Comparison of ENCODE assay signal across 16 mouse cellular contexts in genomic region chr13:43113141-43113540, GRCm38 (mm10). TPM values are rescaled to one million over a fixed set of nuclear protein-coding genes. Genes with fewer than 3 reads are reported as not detected.
DNase-seq lines count a peak whose midpoint lies in the region; ATAC-seq and TF ChIP-seq lines count a peak whose summit lies in the region.
"Had no signal": no experiment of that assay in that cellular context is flagged by ENCODE, and none has a peak within 500 bp of the region (broad histone marks: within the 10 kb centered on the region; RNA-seq: fewer than 3 reads in every experiment).

No protein-coding gene starts in this region.

- no peak for DNase-seq in forebrain, embryonic 11.5 days (ENCODE audit: low spot score)
- no peak for DNase-seq in layer of hippocampus, adult 2 months (ENCODE audit: low spot score in 2 of 2)
- DNase-seq in layer of hippocampus, postnatal 10 days (ENCODE audit: low spot score in 2 of 2) = no peak
- no peak for DNase-seq in stomach, postnatal 0 days (ENCODE audit: low spot score)
- DNase-seq: adrenal gland, adult 8-10 months; adrenal gland, postnatal 14 days; adrenal gland, postnatal 36 days; cerebellum, adult 11-12 months; cerebellum, adult 2 months; cerebellum, adult 9-11 months; forebrain, postnatal 0 days had no signal

- WGBS in forebrain, embryonic 13.5 days = 96% methylated on average over 3 of the region's 3 CpGs
- 94% methylated on average over 3 of the region's 3 CpGs for WGBS in forebrain, embryonic 11.5 days
- WGBS in stomach, postnatal 0 days = 92% methylated on average over 3 of the region's 3 CpGs

- H3K4me1 ChIP-seq in forebrain, embryonic 13.5 days = no peaks in the 10 kb centered on the region
- H3K4me1 ChIP-seq in forebrain, embryonic 11.5 days (replicated peaks; ENCODE audit: control insufficient read depth, insufficient read depth, low read length) = no peaks in the 10 kb centered on the region
- no peaks in the 10 kb centered on the region for H3K4me1 ChIP-seq in stomach, postnatal 0 days (replicated peaks; ENCODE audit: control insufficient read depth, insufficient read depth)
- H3K4me1 ChIP-seq: embryonic facial prominence, embryonic 12.5 days had no signal

- H3K27me3 ChIP-seq in forebrain, embryonic 13.5 days = no peaks in the 10 kb centered on the region
- no peaks in the 10 kb centered on the region for H3K27me3 ChIP-seq in forebrain, embryonic 11.5 days (ENCODE audit: control insufficient read depth, insufficient read depth, low read length)
- H3K27me3 ChIP-seq in stomach, postnatal 0 days (ENCODE audit: control insufficient read depth, insufficient read depth, low read length) = no peaks in the 10 kb centered on the region
- H3K27me3 ChIP-seq: embryonic facial prominence, embryonic 12.5 days; Patski had no signal

- no peak for TF ChIP-seq CTCF in layer of hippocampus, adult 2 months (conservative IDR thresholded peaks at IDR 0.05)
- no peak for TF ChIP-seq CTCF in stomach, postnatal 0 days (IDR thresholded peaks at IDR 0.05; ENCODE audit: low read depth)

- no peak overlapping the region for H3K4me2 ChIP-seq in forebrain, embryonic 13.5 days
- H3K4me2 ChIP-seq in forebrain, embryonic 11.5 days (ENCODE audit: low read depth, low read length, severe bottlenecking) = no peak overlapping the region
- no peak overlapping the region for H3K4me2 ChIP-seq in stomach, postnatal 0 days (replicated peaks; ENCODE audit: low read depth)
- H3K4me2 ChIP-seq: embryonic facial prominence, embryonic 12.5 days had no signal

- peak overlapping the region; percentile 14; the same call in 1 of the 2 replicates for H3K27ac ChIP-seq in forebrain, embryonic 13.5 days
- no peak overlapping the region for H3K27ac ChIP-seq in forebrain, embryonic 11.5 days (ENCODE audit: low read depth, low read length)
- H3K27ac ChIP-seq in layer of hippocampus, adult 2 months = 0 out of 2 replicates have a peak overlapping the region, but pooled peaks have one; percentile 43
- H3K27ac ChIP-seq in stomach, postnatal 0 days (replicated peaks) = no peak overlapping the region
- H3K27ac ChIP-seq: embryonic facial prominence, embryonic 10.5 days; embryonic facial prominence, embryonic 12.5 days had no signal

- H3K36me3 ChIP-seq in forebrain, embryonic 13.5 days (ENCODE audit: poor library complexity, severe bottlenecking) = no peaks in the 10 kb centered on the region
- H3K36me3 ChIP-seq in forebrain, embryonic 11.5 days (ENCODE audit: control insufficient read depth, insufficient read depth, low read length) = no peaks in the 10 kb centered on the region
- no peaks in the 10 kb centered on the region for H3K36me3 ChIP-seq in stomach, postnatal 0 days (ENCODE audit: control insufficient read depth, insufficient read depth, low read length)
- H3K36me3 ChIP-seq: embryonic facial prominence, embryonic 10.5 days; embryonic facial prominence, embryonic 12.5 days had no signal

- no peaks in the 10 kb centered on the region for H3K9me3 ChIP-seq in forebrain, embryonic 13.5 days (replicated peaks)
- H3K9me3 ChIP-seq in forebrain, embryonic 11.5 days (ENCODE audit: control insufficient read depth, low read length) = no peaks in the 10 kb centered on the region
- H3K9me3 ChIP-seq in stomach, postnatal 0 days (ENCODE audit: control insufficient read depth, low read length) = no peaks in the 10 kb centered on the region

- no peak for ATAC-seq in forebrain, embryonic 13.5 days
- no peak for ATAC-seq in forebrain, embryonic 11.5 days (replicated peaks; ENCODE audit: low FRiP score)
- ATAC-seq in stomach, postnatal 0 days (ENCODE audit: low FRiP score, low TSS enrichment) = no peak
- ATAC-seq: activated CD4-positive, CD25-positive, alpha-beta regulatory T cell, adult 4 months; Patski had no signal

- TF ChIP-seq EP300 in stomach, postnatal 0 days (optimal IDR thresholded peaks at IDR 0.05) = no peak

- H3K4me3 ChIP-seq in forebrain, embryonic 13.5 days = no peak overlapping the region
- no peak overlapping the region for H3K4me3 ChIP-seq in forebrain, embryonic 11.5 days (ENCODE audit: low read depth, low read length)
- no peak overlapping the region for H3K4me3 ChIP-seq in layer of hippocampus, adult 2 months
- H3K4me3 ChIP-seq in stomach, postnatal 0 days (ENCODE audit: low read depth, low read length) = no peak overlapping the region
- H3K4me3 ChIP-seq: embryonic facial prominence, embryonic 10.5 days; embryonic facial prominence, embryonic 12.5 days had no signal

- H3K9ac ChIP-seq in forebrain, embryonic 13.5 days = peak overlapping the region; percentile 26; the same call in 1 of the 2 replicates
- no peak overlapping the region for H3K9ac ChIP-seq in forebrain, embryonic 11.5 days (ENCODE audit: low read length)
- H3K9ac ChIP-seq in stomach, postnatal 0 days (ENCODE audit: low read length) = no peak overlapping the region
- H3K9ac ChIP-seq: embryonic facial prominence, embryonic 12.5 days; forebrain, postnatal 0 days had no signal

RNA-seq across cellular contexts. Expression of gene Tbc1d7, which starts 58.2 kb away (rescaled TPM):
- 83.2 and 90.7 TPM in 2 replicates for polyA plus RNA-seq in forebrain, embryonic 13.5 days (2015; fragmentation: Nextera tagmentation; extraction: Ambion mirVana)
- polyA plus RNA-seq in forebrain, embryonic 11.5 days (2014; fragmentation: Nextera tagmentation; extraction: Ambion mirVana) = 70.0 and 74.7 TPM in 2 replicates
- 10 to 100 TPM; 26.0 to 27.2 TPM for total RNA-seq in layer of hippocampus, adult 2 months (2021)
- 10 to 100 TPM; 38.6 to 40.0 TPM for total RNA-seq in layer of hippocampus, postnatal 10 days (2021)
- 30.9 and 31.3 TPM in 2 replicates for polyA plus RNA-seq in stomach, postnatal 0 days (2015; fragmentation: Nextera tagmentation; extraction: Ambion mirVana)

Comparison
In these comparisons a context has a peak if more than half of its experiments do, and no peak if none do; other contexts are left out.
1. H3K27ac ChIP-seq: peak in forebrain, embryonic 13.5 days (single experiment) and layer of hippocampus, adult 2 months (single experiment); none in forebrain, embryonic 11.5 days (single experiment) and stomach, postnatal 0 days (single experiment).